Mouse (Mus musculus): Measurements from ENCODE around the gene Nckap5l. TPM values are rescaled to one million over a fixed set of nuclear protein-coding genes. Genes with fewer than 3 reads are reported as not detected.

Gene Nckap5l
- total RNA-seq (2021), result 1 to 10 TPM; 1.6 to 1.9 TPM
- long read RNA-seq, experiment 1, result 0 reads
- long read RNA-seq, experiment 2, result 0 reads

DNA sequence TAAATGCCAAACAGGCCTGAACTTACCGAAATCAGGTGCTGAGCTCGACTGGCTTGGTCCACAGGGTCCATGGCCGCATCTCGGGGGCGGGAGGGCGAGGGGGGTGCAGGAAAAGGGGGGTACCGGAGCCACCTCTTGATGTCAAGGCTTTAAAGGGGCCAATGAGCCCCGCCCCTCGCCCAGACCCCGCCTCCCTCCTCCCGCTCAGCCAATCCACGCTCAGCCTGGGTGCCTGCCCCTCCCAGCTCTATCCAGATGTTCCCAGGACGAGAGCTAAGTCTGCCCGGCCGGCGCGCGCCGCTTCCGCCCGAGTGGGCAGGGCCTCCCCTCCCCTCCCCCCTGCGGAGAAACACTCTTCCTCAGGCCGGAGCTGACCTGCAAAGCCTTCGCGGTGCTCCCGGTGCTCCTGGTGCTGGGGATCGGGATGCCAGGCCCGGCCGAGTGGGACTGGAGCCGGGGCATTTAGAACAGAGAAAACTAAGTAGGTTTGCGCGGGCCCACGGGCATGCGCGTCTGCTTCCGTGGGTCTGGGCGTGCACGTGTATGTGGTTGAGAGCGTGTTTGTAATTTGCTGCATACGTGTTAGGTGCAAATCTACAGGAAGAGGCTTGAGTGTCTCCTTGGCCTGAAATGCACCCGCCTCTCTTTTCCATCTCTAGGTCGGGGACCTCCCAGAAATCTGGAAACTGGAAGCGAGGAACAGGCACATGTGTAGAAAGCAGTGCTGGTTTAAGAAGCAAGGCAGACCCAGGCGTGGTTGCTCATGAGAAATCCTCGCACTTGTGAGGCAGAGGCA, at the start of gene Nckap5l:
Nckap5l (minus strand) TSS at position 143 of the 796 bp plus-strand sequence.
- DNase-seq (ENCODE audit: low spot score), result peak; percentile 89

GRCm38 (mm10) chr15:99505324-99506095, 48.0 kb upstream of the Nckap5l start:
- DNase-seq (ENCODE audit: low spot score), result no peak

DNA sequence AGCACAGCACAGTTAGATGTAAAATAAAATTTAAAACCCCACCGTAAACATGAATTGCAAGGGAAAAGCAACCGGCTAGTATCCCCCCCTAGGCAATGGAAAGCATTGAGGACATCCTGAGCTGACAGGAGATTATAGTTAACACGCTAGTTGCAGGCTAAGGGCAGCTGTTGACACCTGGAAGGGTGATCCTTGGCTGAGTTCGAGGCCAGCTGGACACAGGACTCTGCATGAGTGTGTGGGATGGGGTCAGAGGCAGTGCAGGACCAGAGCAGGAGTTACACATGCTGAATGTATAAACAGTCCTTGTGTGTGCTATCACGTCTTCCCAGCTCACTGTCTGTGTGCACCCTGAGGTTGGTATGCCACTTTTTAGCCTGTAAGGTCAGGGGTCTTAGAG, 45.7 kb upstream of the Nckap5l start:
- DNase-seq (ENCODE audit: low spot score), result no peak

GRCm38 (mm10) chr15:99502311-99502831, 44.8 kb upstream of the Nckap5l start:
- no peak for DNase-seq (ENCODE audit: low spot score)

DNA sequence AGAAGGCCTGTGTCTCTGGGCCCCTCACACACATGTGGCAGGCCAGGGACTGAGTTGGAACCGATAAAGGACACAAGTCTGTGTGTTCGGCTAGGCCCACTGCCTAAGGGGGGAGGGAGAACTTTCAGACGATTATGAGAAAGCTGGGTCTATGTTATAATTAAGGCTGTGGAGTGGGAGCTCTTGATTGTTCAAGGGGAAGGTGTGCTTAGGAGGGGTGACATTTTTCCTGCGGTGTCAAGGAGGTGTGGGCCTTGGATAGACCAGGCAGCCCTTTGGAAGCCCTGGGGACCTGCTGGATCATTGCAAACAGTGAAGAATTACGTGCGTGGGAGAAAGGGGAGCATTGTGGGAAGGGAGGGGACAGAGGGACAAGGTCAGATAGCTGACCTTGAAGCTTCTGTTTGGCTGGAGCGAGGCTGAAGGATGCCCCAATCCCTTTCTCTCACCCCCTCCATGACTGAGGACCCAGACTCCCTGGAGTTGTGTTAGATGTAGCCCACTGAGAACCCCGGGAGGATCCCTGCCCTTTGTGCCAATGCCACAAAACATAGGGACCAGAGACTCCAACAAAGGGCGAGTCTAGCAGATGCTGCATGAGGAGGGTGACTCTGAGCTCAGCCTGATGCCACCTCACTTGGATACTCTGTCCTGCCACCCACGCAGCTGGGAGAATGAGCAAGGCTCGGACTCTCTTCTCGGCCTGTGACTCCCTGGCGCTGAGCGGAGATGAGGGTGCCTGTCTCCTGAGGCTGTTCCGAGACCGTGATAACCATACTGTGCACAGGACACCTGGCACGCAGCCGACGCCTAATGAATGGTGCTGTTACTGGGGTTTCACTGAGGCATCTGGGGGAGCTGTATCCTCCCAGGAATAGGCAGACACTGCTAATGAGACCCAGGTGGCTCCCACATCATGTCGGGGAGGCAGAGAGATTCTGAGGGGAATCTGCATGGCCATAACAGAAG, 44.0 kb upstream of the Nckap5l start:
- no peak for DNase-seq (ENCODE audit: low spot score)

GRCm38 (mm10) chr15:99500320-99500719, 42.8 kb upstream of the Nckap5l start:
- no peak for DNase-seq (ENCODE audit: low spot score)

- DNase-seq (ENCODE audit: low spot score), result no peak
Observed at GRCm38 (mm10) chr15:99499726-99500125, 42.2 kb upstream of the Nckap5l start.

DNA sequence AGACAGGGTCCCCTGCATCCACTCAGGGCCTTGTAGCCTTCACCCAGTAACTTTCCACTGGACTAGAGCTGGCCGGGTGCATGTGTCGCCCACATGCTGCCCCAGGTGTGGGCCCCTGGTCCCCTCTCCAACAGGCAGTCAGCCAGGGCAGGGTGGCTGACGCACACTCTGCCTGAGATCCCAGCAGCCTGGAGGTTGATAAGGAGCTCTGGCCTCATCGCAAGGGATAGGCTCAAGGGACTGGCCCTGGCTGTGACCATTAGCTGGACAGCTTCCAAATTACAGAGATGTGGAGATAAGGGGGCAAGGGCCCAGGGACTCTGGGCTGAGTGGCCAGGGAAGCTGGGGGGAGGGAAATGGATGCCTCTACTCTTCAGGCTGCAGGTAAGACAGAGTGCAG, 41.2 kb upstream of the Nckap5l start:
- DNase-seq (ENCODE audit: low spot score), result no peak

DNA sequence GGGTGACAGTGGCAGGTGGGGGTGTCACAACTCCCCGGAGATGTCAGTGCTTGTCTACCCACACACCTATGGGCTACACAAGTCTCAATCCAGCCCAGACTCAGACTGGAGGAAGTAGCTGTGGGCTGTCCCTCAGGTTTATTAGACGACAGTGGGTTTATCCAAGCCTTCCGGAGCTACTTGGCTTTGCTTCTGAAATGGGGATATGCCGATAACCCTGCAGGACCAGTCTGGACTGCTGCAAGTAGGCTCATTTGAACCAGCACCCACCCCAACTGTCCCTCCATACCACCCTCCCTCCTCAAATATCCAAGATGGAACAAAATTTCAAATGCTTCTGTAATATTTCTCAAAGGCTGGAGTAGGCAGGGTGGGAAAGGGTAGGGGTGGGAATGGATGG, 40.8 kb upstream of the Nckap5l start:
- DNase-seq (ENCODE audit: low spot score), result no peak

- DNase-seq (ENCODE audit: low spot score), result peak; percentile 54
Observed at GRCm38 (mm10) chr15:99497527-99498242, 40.1 kb upstream of the Nckap5l start.

DNA sequence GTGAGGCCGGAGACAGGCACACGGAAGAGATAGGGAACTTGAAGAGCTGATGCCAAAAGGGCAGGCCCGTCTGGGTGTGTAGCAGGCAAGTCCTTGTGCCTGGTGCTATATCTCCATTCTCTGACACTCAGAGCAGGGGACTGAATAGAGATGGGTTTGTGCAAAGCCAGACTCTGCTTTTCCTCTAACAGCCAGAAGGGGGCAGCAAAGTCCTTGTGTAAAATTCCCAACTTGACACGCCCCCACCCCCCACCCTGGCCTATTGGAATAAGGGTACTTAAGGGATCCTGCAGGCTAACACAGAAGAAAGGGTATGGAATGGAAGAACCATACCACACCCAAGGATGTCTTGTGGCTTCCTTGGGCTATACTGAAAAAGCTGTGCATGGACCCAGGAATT, 39.5 kb upstream of the Nckap5l start:
- peak; percentile 19 for DNase-seq (ENCODE audit: low spot score)

DNA sequence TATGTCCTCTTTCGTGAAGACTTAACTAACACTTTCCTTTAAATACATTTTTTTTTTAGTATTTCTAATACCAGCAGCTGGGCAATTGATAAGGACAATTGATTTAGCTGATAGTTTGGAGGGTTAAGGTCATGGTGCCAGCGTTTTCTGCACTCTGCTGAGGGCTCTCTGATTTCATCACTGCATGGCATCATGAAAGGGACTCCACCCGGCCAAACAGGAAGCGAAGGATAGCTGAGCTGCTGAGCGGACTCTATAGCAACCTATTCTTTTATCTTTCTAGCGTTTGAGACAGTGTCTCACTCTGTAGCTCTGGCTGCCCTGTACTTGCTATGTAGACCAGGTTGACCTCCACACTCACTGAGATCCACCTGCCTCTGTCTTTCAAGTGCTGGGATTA, 27.2 kb upstream of the Nckap5l start:
- DNase-seq (ENCODE audit: low spot score), result no peak

DNA sequence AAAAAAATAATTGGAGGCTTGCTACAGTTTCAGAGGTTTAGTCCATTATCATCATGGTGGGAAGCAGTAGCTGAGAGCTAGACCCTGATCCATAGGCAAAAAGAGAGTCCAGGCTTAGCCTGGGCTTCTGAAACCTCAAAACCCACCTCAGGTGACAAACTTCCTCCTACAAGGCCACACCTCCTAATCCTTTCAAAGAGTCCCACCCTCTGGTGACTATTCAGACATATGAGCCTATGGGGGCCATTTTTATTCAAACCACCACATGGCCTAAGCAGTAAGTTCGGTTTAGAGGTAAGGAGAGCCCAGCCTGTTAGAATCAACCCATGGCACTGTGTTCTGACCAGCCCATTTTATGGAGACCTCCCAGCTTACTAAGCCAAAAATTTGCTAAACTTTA, 18.3 kb upstream of the Nckap5l start:
- no peak for DNase-seq (ENCODE audit: low spot score)

GRCm38 (mm10) chr15:99474576-99474926, 17.0 kb upstream of the Nckap5l start, which contains the start of gene Bcdin3d:
TSS of gene Bcdin3d (minus strand) at chr15:99474730.
- DNase-seq (ENCODE audit: low spot score), result peak; percentile 86

- peak; percentile 52 for DNase-seq (ENCODE audit: low spot score)
Observed at GRCm38 (mm10) chr15:99473801-99474575, 16.4 kb upstream of the Nckap5l start.

DNA sequence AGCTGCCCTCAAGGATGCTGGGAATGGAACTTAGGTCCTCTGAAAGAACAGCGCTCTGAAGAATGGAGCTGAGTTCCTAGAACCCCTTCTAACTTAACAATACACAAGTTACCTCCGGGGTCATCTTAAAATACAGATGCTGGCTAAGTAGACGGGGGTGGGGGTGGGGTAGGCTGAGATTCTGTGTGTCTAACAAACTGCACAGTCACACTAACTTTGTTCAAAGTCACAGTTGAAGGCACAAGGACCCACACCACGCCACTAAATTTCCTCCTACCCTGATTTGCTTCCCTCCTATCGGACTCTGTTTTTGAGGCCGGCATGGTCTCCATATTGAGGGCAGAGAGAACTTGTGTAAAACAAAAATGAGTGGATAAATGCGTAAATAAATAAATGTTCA, 15.4 kb upstream of the Nckap5l start:
- DNase-seq (ENCODE audit: low spot score), result no peak

- no peak for DNase-seq (ENCODE audit: low spot score)
Observed at GRCm38 (mm10) chr15:99471677-99472063, 14.1 kb upstream of the Nckap5l start.

DNA sequence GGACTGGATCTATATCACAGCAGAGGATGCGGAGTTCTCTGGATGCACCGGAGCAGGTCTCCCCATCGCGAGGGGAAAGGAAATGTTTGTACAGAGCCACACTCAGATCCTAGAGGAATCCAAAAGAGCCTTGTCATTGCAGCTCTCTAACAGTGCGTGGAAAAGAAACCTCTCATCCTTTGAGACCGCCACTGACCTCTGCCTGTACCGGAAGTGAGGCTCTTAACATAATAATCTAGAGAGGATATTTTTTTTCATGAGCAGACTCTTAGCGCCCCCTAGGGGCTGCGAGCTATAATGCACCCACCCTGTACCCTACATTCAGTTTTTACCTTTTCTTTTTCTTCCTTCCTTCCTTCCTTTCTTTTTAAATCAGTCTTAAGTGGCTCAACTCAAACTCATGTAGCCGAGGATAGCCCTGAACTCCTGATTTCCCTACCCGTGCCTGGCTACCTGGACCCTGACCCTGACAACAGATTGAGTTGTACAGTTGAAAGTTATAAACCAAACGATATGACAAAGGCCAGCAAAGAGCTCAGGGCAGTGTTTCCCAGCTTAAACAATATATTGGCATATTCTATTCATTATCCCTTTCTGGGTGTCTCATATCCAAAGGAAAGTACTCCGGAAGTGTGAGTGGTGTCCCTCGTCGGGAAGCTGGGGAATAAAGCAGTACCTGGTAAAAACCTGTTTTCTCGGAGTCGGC, 13.6 kb upstream of the Nckap5l start:
- DNase-seq (ENCODE audit: low spot score), result peak; percentile 66

DNA sequence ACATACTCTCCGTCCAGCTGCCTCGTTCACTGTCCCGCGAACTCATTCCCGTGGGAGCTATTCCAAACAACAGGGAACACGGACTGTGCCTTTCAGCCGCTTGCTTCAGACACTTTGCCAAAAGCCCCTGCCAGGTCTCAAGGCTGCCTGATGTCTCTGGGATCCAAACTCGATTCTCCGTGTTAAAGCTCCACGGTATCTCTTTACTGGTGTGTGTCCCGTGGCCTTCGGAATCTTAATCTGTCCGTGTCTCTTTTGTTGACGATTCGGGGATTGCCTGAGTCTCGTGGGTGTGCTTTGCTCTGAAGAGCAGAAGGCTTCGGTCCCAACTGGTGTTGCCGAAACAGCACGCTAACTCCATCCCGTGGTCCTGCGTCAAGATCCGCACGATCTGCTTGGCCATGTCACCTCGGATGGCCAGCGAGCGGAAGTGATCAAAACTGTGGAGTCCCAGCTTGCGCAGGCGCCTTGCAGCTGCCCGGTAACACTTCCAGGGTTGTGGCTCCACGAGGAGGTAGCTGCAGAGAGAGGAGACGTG, 12.7 kb upstream of the Nckap5l start:
- peak; percentile 63 for DNase-seq (ENCODE audit: low spot score)

Measured in gastrocnemius, adult 18-20 months (tissue).